Mouse (Mus musculus) stomach, postnatal 0 days (tissue): ENCODE data around the gene Ncoa1.

Experiments
- CTCF ChIP-seq: IDR thresholded peaks from 2 replicates; pipeline ENCODE4 v1.5.1; 2016; ENCODE audit warnings: antibody characterized with exemption, low read depth, mild to moderate bottlenecking, moderate library complexity
- EP300 ChIP-seq: optimal IDR thresholded peaks from 2 replicates; pipeline ENCODE3; 2016; ENCODE audit warnings: antibody characterized with exemption

DNA sequence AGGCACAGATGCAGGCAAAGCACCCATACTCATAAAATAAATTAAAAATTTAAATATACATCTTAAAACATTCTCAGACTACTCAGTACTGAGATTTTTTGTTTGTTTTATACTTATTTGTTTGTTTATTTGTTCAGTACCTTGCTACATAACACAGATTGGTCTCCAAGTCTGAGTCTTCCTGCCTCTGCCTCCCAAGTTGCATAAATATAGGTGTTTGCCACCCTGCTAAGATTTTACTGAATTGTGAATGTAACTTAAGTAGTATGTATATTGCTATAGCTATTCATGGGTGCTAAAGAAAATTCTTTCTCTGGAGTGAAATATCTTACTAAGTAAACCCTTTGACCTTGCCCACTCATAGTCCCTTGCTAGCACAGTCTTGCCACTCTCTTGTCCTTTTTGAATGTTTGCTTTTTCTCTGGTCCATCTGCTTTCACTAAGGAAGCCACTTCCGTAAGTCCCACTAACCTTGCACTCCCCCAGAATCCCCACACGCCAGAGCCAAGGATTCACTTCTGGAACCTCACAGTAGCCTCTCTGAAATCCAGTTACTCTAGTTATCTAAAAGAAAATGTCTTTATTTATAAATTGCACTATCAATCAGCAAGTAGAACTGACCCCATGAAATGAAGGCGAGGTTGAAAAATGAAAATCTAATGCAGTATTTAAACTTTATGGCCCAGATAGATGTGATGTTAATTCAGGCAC is 2.3 kb upstream of the Ncoa1 start:
- TF ChIP-seq CTCF (no peak), EP300 (no peak)
